Mouse (Mus musculus) liver, embryonic 14.5 days (tissue): ENCODE measurements around the gene Capza1. TPM values are rescaled to one million over a fixed set of nuclear protein-coding genes. Genes with fewer than 3 reads are reported as not detected.

Experiments used
- ATAC-seq: fragments of 200-750 bp; cut with Nextera tagmentation; 2 replicates; pipeline ENCODE4 v1.8.0; 2017; ENCODE audit warnings: moderate number of reproducible peaks, mild to moderate bottlenecking, moderate library complexity; ENCODE audit not compliant: insufficient read depth
- DNase-seq, 3 experiments: peaks; one replicate each; pipeline ENCODE4 v3.0.0-alpha.2; 2012 to 2013; ENCODE audit warnings: low read depth in 3 of 3, low spot score in 3 of 3
- H3K27ac ChIP-seq: fragments of 300-500 bp; sonication (generic); 2 replicates; pipeline ENCODE4 v1.5.1; 2014; ENCODE audit warnings: moderate library complexity, mild to moderate bottlenecking, control low read depth, inconsistent platforms
- H3K27me3 ChIP-seq: fragments of 300-500 bp; sonication (generic); 2 replicates; pipeline ENCODE4 v1.6.1; 2014; ENCODE audit warnings: mild to moderate bottlenecking, low read length, moderate library complexity; ENCODE audit not compliant: control insufficient read depth, insufficient read depth
- H3K36me3 ChIP-seq: fragments of 300-500 bp; sonication (generic); replicated peaks from 2 replicates; pipeline ENCODE4 v1.6.1; 2014; ENCODE audit warnings: low read depth; ENCODE audit not compliant: control insufficient read depth, insufficient read depth
- H3K4me1 ChIP-seq, 2 experiments: fragments of 200-500 bp in 1 of 2; fragments of 300-500 bp in 1 of 2; sonication (generic) in 1 of 2; replicated peaks; 2 replicates each; pipeline ENCODE4 v1.6.1; 2012 to 2014; ENCODE audit warnings: antibody characterized with exemption in 1 of 2, inconsistent platforms in 1 of 2, low read length in 1 of 2; ENCODE audit not compliant: control insufficient read depth in 2 of 2, insufficient read depth in 2 of 2
- H3K4me2 ChIP-seq: fragments of 300-500 bp; sonication (generic); 2 replicates; pipeline ENCODE4 v1.6.1; 2014; ENCODE audit warnings: low read depth, mild to moderate bottlenecking, control low read depth, moderate library complexity
- H3K4me3 ChIP-seq, 2 experiments: fragments of 200-500 bp in 1 of 2; fragments of 300-500 bp in 1 of 2; sonication (generic) in 1 of 2; 2 replicates each; pipeline ENCODE4 v1.5.1; 2012 to 2014; ENCODE audit warnings: low read depth in 2 of 2, low read length in 2 of 2, mild to moderate bottlenecking in 2 of 2, control low read depth in 1 of 2, inconsistent platforms in 1 of 2, moderate library complexity in 1 of 2; ENCODE audit not compliant: insufficient read depth in 1 of 2
- H3K9ac ChIP-seq: fragments of 300-500 bp; sonication (generic); replicated peaks from 2 replicates; pipeline ENCODE4 v1.6.1; 2014; ENCODE audit warnings: mild to moderate bottlenecking, control low read depth, moderate library complexity
- H3K9me3 ChIP-seq: fragments of 300-500 bp; sonication (generic); 2 replicates; pipeline ENCODE4 v1.6.1; 2016; ENCODE audit warnings: low read length, mixed read lengths; ENCODE audit not compliant: control insufficient read depth
- CTCF ChIP-seq: IDR thresholded peaks from 2 replicates; pipeline ENCODE4 v1.5.1; 2016; ENCODE audit warnings: antibody characterized with exemption, low read depth, control low read depth
- EP300 ChIP-seq: IDR thresholded peaks from 2 replicates; pipeline ENCODE4 v1.6.1; 2016; ENCODE audit warnings: antibody characterized with exemption, low read depth
- WGBS: fragments of 180-500 bp; shearing (Covaris S2); extraction: QIAGEN DNeasy Blood & Tissue Kit; methylation state at CpG from one replicate; pipeline ENCODE4 v1.1.7; 2014; ENCODE audit not compliant: insufficient replicate concordance; 5-methylcytosine and 5-hydroxymethylcytosine counted together
- polyA plus RNA-seq, 2 experiments: library from polyadenylated mRNA; depleted of rRNA in 1 of 2; stranded (reverse) in 1 of 2; unstranded in 1 of 2; fragments of >200 nt; fragmentation: Nextera tagmentation in 1 of 2; extraction: Ambion mirVana in 1 of 2; gene quantifications; 2 replicates each; pipeline versions ENCODE4 v1.2.1 to v1.2.3; 2012 to 2014

The Capza1 gene
- polyA plus RNA-seq, 2 experiments: 30.4 to 84.0 TPM

GRCm38 (mm10) chr3:104788075-104788474 is 76.2 kb downstream of the Capza1 start, which contains the start of gene Rhoc:
Gene Rhoc (plus strand): TSS chr3:104788375.
- H3K4me3 ChIP-seq: peak within 1 kb of the TSS; percentile 54 to 56
- H3K27me3 ChIP-seq: peaks cover 31% of the 10 kb centered on the region
- WGBS: 39% methylated on average over 3 of the region's 3 CpGs
- H3K4me2 ChIP-seq: peak within 1 kb of the TSS; percentile 63
- ATAC-seq: no peak
- TF ChIP-seq CTCF (no peak), EP300 (no peak)
- peaks cover 0 to 4% of the 10 kb centered on the region in 2 experiments; a peak in 2 of 4 replicates for H3K4me1 ChIP-seq
- H3K36me3 ChIP-seq: no peaks in the 10 kb centered on the region
- H3K9ac ChIP-seq: no peak within 1 kb of the TSS; the same call in 1 of the 2 replicates
- no peak within 1 kb of the TSS for H3K27ac ChIP-seq
- no peaks in the 10 kb centered on the region for H3K9me3 ChIP-seq
- DNase-seq: no peak

DNA sequence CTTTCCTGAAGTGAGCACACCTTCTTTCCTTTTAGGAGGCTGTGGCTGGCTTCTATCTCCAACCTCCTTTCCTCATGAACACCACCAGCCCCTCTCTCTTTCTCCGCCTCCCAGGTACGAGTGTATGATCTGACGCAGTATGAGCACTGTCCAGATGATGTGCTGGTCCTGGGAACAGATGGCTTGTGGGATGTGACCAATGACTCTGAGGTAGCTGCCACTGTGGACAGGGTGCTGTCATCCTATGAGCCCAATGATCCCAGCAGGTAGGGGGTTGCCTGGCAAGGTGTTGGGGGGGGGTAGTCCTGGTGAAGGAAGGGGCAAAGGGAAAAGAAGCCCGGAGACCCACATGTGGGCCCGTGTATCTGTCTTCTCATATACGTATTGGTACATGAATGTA is 79.0 kb downstream of the Capza1 start:
- Histone ChIP-seq H3K9ac (no peak overlapping the region), H3K9me3 (no peaks in the 10 kb centered on the region), H3K27ac (no peak overlapping the region), H3K4me3 (no peak overlapping the region), H3K4me1 (peaks cover 0 to 1% of the 10 kb centered on the region in 2 experiments; a peak in 1 of 4 replicates), H3K27me3 (peaks cover 59% of the 10 kb centered on the region), H3K4me2 (no peak overlapping the region), H3K36me3 (no peaks in the 10 kb centered on the region)
- ATAC-seq (no peak), DNase-seq (no peak)
- 77% methylated on average over 6 of the region's 6 CpGs for WGBS
- TF ChIP-seq EP300: no peak

- DNase-seq: no peak
- ATAC-seq: no peak
- no peak overlapping the region for H3K4me2 ChIP-seq
- no peaks in the 10 kb centered on the region for H3K9me3 ChIP-seq
- H3K4me3 ChIP-seq: no peak overlapping the region
- H3K9ac ChIP-seq: no peak overlapping the region
- 17% methylated on average over 14 of the region's 14 CpGs for WGBS
- H3K27me3 ChIP-seq: peaks cover 64% of the 10 kb centered on the region
- peaks cover 0 to 1% of the 10 kb centered on the region in 2 experiments; a peak in 1 of 4 replicates for H3K4me1 ChIP-seq
- H3K27ac ChIP-seq: no peak overlapping the region
- no peak for TF ChIP-seq EP300
- TF ChIP-seq CTCF: no peak
- H3K36me3 ChIP-seq: no peaks in the 10 kb centered on the region
Measured at GRCm38 (mm10) chr3:104783971-104784500, 80.3 kb downstream of the Capza1 start.

GRCm38 (mm10) chr3:104782061-104782681 is 82.1 kb downstream of the Capza1 start:
- WGBS: 19% methylated on average over 12 of the region's 12 CpGs
- TF ChIP-seq CTCF (no peak), EP300 (no peak)
- Histone ChIP-seq H3K4me1 (peaks cover 0 to 1% of the 10 kb centered on the region in 2 experiments; a peak in 1 of 4 replicates), H3K4me3 (peak overlapping the region in 1 of 2 experiments; percentile 46; a peak in 2 of 4 replicates), H3K27me3 (peaks cover 70% of the 10 kb centered on the region), H3K27ac (no peak overlapping the region), H3K9me3 (no peaks in the 10 kb centered on the region), H3K36me3 (no peaks in the 10 kb centered on the region), H3K4me2 (peak overlapping the region; percentile 74), H3K9ac (no peak overlapping the region)
- ATAC-seq (no peak), DNase-seq (no peak)

- Histone ChIP-seq H3K9ac (no peak within 1 kb of the TSS), H3K36me3 (no peaks in the 10 kb centered on the region), H3K27ac (no peak within 1 kb of the TSS), H3K27me3 (peaks cover 76% of the 10 kb centered on the region), H3K4me3 (peak within 1 kb of the TSS; percentile 16 to 46), H3K4me2 (peak within 1 kb of the TSS; percentile 74), H3K4me1 (peaks cover 0 to 1% of the 10 kb centered on the region in 2 experiments; a peak in 1 of 4 replicates), H3K9me3 (no peaks in the 10 kb centered on the region)
- DNase-seq (no peak), ATAC-seq (no peak)
- TF ChIP-seq CTCF: no peak
- no peak for TF ChIP-seq EP300
- WGBS: under 1% methylated on average over 26 of the region's 26 CpGs
Measured at GRCm38 (mm10) chr3:104781471-104781903, 82.8 kb downstream of the Capza1 start, which contains the start of gene Fam19a3. Gene Fam19a3 (minus strand): TSS chr3:104781840.
